Mouse (Mus musculus): ENCODE measurements around the gene Lims1.

GRCm38 (mm10) chr10:58382621-58383101 is 59.4 kb downstream of the Lims1 start:
- TF ChIP-seq CTCF (IDR thresholded peaks at IDR 0.05; ENCODE audit: borderline replicate concordance, control insufficient read depth, extremely low read depth, insufficient read depth, low read length, poor library complexity), result no peak
- TF ChIP-seq POLR2A (IDR thresholded peaks at IDR 0.05; ENCODE audit: control insufficient read depth, extremely low read depth, insufficient read depth, low read length, poor library complexity), result no peak

Data from thymus, adult 2 months (tissue).